Mouse (Mus musculus): Measurements from ENCODE around the gene Stk35. TPM values are rescaled to one million over a fixed set of nuclear protein-coding genes. Genes with fewer than 3 reads are reported as not detected.

The Stk35 gene
- total RNA-seq, 2 experiments from 2014 or later = 27.4 to 29.4 TPM

Other genes with a start within 250 kb of the Stk35 start
- 10 to 100 TPM; 76.8 to 79.1 TPM for gene Sirpa, start 207.7 kb upstream of the Stk35 start, total RNA-seq (2021)
- under 1 TPM; 0.56 to 0.73 TPM for gene Pdyn, start 100.7 kb upstream of the Stk35 start, total RNA-seq (2021)
- under 1 TPM; 0.14 to 0.17 TPM for gene Tgm3, start 211.8 kb downstream of the Stk35 start, total RNA-seq (2021)